ENCODE assay signal across 8 mouse cellular contexts in genomic region chr17:47059836-47060360, GRCm38 (mm10). TPM values are rescaled to one million over a fixed set of nuclear protein-coding genes. Genes with fewer than 3 reads are reported as not detected.
DNase-seq lines count a peak whose midpoint lies in the region.

No protein-coding gene starts in this region.

- intact Hi-C loops in heart, postnatal 25 days (cut with DNase I): no loop called here

- peak; percentile 55 to 74 for DNase-seq in heart, adult 18-20 months
- no peak for DNase-seq in heart, postnatal 25 days (ENCODE audit: low spot score)
- peak; percentile 40 for DNase-seq in heart, adult 8-10 months (ENCODE audit: low spot score)
- DNase-seq in kidney, postnatal 4 days: peak; percentile 68 to 80
- DNase-seq in skeletal muscle tissue, adult 2 months (ENCODE audit: low read depth, low spot score): peak; percentile 13
- DNase-seq in frontal cortex, postnatal 14 days (ENCODE audit: low spot score in 2 of 2): no peak
- no peak for DNase-seq in right cerebral cortex, postnatal 36 days (ENCODE audit: low spot score in 2 of 2)
- DNase-seq in cerebellum, postnatal 4 days (ENCODE audit: low spot score in 2 of 2): no peak

RNA-seq across cellular contexts. Expression of gene Ubr2, which starts 49.5 kb away (rescaled TPM):
- total RNA-seq in heart, adult 18-20 months (2021): 10 to 100 TPM; 68.8 to 77.6 TPM
- 10 to 100 TPM; 65.7 to 73.5 TPM for total RNA-seq in heart, postnatal 25 days (2021)
- total RNA-seq in heart, adult 8-10 months (2022): 10 to 100 TPM; 78.8 to 87.7 (median 82.8) TPM

Comparison
In these comparisons a context has a peak if more than half of its experiments do, and no peak if none do; other contexts are left out.
1. DNase-seq: peak in heart, adult 18-20 months (2 of 2), heart, adult 8-10 months (single experiment), kidney, postnatal 4 days (2 of 2) and skeletal muscle tissue, adult 2 months (single experiment); none in heart, postnatal 25 days (single experiment), frontal cortex, postnatal 14 days (0 of 2), right cerebral cortex, postnatal 36 days (0 of 2) and cerebellum, postnatal 4 days (0 of 2).